Mouse (Mus musculus) adrenal gland, adult 8-10 months (tissue): ENCODE measurements around the gene Agap1. TPM values are rescaled to one million over a fixed set of nuclear protein-coding genes. Genes with fewer than 3 reads are reported as not detected.
A peak's percentile ranks its signal among the peaks of the same experiment; 100 is the strongest.
"Not testable (repeated sequence)": the region's sequence is repeated elsewhere in the genome, so short reads cannot be mapped to it uniquely, and the experiment has no call there.

Source experiments
- DNase-seq: peaks from one replicate; pipeline ENCODE4 v3.0.0; 2022
- total RNA-seq, 4 experiments: library from RNA; stranded (reverse); gene quantifications; 2 replicates each; pipeline ENCODE4 v1.2.4; 2022

Agap1 gene
- total RNA-seq, 4 experiments from 2014 or later: 51.4 to 101 (median 75.3) TPM

- no peak for DNase-seq
Observed at GRCm38 (mm10) chr1:89461881-89462280, 7.3 kb downstream of the Agap1 start.

- DNase-seq: peak; percentile 54
Observed at GRCm38 (mm10) chr1:89463138-89463537, 8.5 kb downstream of the Agap1 start.

- DNase-seq: no peak
Observed at GRCm38 (mm10) chr1:89465417-89466002, 10.9 kb downstream of the Agap1 start.

GRCm38 (mm10) chr1:89467321-89468069, 12.9 kb downstream of the Agap1 start:
- DNase-seq: no peak

GRCm38 (mm10) chr1:89468141-89468540, 13.5 kb downstream of the Agap1 start:
- no peak for DNase-seq

- no peak for DNase-seq
Observed at GRCm38 (mm10) chr1:89471430-89471829, 16.8 kb downstream of the Agap1 start.

- no peak for DNase-seq
Observed at GRCm38 (mm10) chr1:89471891-89472290, 17.3 kb downstream of the Agap1 start.

DNA sequence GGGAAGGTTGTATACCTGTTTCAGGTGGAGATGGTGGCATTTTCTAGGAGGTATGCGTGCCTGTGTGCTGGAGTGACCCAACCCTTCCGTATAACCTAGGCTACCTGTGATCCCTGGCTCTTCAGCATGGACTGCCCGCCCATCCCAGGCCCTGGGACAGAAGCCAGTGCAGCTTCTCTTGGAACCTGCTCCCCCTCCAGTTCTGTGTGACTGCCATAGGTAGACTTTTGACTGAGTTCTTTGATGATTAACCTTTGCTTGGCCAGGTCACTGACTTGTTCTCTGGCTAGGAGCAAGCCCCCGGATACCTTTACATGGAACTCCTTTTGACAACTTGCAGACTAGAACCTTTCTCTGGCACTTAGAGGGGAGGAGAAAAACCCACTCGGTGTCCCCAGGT, 19.3 kb downstream of the Agap1 start:
- DNase-seq: no peak

DNA sequence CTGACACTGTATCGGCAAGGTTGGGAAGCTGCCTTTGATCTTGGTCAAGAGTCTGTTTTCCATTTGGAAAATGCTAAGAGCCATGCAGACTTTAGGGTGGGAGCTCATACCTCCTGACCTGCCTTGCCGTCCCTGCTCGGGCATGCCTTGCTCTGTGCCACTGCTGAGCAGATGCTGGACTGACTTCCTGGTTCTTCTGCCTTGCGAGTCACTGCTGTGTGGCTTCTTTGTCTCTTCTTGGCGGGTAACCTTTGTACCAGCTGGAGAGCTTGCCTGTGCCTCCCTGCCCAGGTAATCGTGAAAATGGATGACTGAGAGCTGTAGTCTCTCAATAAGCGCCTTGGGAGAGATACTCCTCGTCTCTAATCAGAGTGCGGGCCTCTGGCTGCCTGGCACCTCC, 20.2 kb downstream of the Agap1 start:
- DNase-seq: no peak

- no peak for DNase-seq
Observed at GRCm38 (mm10) chr1:89477033-89477432, 22.4 kb downstream of the Agap1 start.

DNA sequence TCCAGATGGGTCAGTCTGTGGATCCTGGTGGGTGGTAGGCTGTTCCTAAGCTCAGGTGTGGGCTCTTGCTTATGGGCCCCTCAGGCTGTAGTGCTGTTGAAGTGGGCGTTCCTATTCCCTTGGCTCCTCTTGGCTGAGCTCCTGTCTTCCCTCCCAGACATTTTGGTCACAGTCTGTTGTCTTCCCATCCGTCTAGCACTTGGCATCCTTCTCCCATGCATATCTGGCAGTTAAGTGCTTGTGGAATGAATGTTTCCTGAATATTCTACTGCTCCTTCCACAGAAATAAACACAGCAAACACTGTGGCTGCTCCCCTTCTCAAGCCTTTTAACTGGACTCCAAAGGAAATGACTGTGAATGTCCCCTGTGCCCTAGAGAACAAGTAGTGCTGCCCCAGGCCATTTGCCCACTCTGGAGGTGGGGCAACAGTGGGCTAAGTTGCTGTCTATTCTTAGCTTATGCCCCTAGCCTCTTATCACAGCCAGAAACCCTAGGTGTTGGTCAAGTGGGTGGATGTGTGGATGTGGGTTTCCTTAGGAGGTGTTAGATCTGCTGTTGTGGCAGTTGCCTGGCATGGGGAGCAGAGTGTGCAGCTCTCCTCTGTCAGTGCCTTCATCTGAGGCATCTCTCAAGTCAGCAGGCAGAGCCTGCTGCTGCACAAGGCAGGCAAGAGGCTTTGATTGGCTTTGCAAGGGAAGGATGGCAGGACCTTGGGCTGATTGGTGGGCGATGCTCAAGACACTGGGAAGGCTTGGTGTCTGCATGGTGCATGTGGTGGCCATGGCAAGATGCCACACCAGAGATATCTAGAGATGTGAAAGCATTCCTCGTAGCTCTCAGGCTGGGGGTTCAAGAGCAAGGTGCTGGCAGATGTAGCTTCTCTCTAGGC, 24.2 kb downstream of the Agap1 start:
- DNase-seq: no peak

- DNase-seq: no peak
Observed at GRCm38 (mm10) chr1:89481154-89481553, 26.5 kb downstream of the Agap1 start.

GRCm38 (mm10) chr1:89482812-89483211, 28.2 kb downstream of the Agap1 start:
- DNase-seq: no peak

GRCm38 (mm10) chr1:89486891-89487290, 32.3 kb downstream of the Agap1 start:
- DNase-seq: no peak

GRCm38 (mm10) chr1:89489111-89489971, 34.7 kb downstream of the Agap1 start:
- no peak for DNase-seq

DNA sequence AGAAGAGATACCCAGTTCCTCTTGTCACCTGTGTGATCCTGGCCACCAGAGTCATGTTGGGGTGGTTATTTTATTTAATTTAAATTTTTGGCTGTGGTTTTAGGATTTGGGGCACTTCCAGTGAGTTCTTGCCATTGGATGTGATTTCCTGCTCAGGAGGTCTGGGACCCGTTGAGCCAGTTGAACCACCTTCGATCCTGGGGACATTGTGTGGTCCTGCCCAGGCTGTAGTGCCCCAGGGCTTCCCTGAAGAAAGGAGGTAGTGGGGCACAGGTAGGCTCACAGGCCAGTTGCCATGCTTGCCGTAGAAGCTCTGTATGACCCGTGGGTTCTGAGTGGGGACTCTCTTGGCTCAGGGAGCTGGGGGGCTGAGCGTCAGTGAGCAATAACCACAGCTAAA, 38.6 kb downstream of the Agap1 start:
- no peak for DNase-seq

DNA sequence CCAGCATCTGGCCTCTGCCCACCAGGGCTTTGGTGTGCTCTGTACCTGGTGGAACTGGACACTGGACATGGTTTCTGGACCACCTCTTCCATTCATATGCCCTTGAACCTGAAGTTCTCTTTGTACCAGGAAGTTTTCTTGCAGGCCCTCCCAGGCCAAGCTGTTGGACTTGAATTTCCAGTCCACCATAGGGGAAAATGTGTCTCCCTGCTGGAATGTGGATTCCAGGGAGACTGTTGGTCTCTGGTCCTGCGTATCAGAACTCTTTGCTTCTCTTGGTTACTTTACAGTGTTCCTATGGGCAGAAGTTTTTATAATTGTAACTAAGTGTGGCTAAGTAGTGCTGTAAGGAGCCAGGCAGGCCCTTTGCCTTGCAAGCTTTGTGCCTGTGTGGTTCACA, 40.2 kb downstream of the Agap1 start:
- no peak for DNase-seq

DNA sequence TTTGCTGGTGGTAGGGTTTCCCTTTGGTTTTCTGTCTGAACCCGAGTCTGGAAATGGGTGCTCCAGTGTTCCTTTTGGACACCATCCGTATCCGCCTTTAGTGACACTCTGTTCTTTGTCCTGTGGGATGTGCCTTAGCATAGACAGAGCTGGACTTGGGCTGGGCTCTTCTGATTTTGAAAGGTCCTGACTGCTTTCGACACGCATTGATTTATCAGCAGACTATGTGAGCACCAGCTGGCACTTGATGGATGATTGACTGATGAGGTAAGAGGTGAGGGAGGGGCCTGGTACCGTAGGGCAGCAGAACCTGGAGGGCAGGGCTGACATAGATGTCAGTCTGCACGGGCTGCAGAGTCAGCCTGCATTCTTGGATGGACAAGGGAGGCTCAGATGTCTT, 41.6 kb downstream of the Agap1 start:
- DNase-seq: no peak

GRCm38 (mm10) chr1:89500925-89501324, 46.3 kb downstream of the Agap1 start:
- DNase-seq: no peak

DNA sequence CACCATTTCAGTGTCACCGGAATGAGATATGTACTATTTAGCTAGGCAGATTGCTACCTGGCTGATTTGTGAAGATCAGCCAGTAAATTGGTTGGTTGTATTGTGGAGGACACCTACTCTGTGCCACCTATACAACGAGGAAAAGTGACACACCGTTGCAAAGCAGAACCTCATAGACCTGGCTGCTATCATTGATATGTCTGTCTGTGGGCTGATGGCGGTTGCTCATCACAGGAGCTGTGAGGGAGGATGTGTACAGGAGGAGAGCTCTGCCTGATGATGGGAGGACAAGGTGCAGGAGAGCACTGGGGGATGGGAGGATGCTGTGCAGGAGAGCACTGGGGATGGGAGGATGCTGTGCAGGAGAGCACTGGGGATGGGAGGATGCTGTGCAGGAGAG, 46.7 kb downstream of the Agap1 start:
- no peak for DNase-seq

DNA sequence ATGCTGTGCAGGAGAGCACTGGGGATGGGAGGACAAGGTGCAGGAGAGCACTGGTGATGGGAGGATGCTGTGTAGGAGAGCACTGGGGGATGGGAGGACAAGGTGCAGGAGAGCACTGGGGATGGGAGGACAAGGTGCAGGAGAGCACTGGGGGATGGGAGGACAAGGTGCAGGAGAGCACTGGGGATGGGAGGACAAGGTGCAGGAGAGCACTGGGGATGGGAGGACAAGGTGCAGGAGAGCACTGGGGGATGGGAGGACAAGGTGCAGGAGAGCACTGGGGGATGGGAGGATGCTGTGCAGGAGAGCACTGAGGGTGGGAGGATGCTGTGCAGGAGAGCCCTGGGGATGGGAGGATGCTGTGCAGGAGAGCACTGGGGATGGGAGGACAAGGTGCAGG, 47.3 kb downstream of the Agap1 start:
- DNase-seq: not testable (repeated sequence)

GRCm38 (mm10) chr1:89509196-89509595, 54.6 kb downstream of the Agap1 start:
- no peak for DNase-seq
